Mouse (Mus musculus) erythroblast, adult 5-6 weeks (primary cell): ENCODE results near the gene Ppp3r1. TPM values are rescaled to one million over a fixed set of nuclear protein-coding genes. Genes with fewer than 3 reads are reported as not detected.
"Not testable (repeated sequence)": the region's sequence is repeated elsewhere in the genome, so short reads cannot be mapped to it uniquely, and the experiment has no call there.

Experiments used
- ATAC-seq: replicated peaks from 2 replicates; pipeline ENCODE4 v1.8.0; 2016; ENCODE audit warnings: moderate number of reproducible peaks, mild to moderate bottlenecking, moderate TSS enrichment, inconsistent platforms; ENCODE audit not compliant: poor library complexity, low FRiP score, severe bottlenecking
- total RNA-seq, 2 experiments: library from RNA; stranded (forward) in 1 of 2; stranded (reverse) in 1 of 2; fragments of 150-400 nt in 1 of 2; fragments of 200-764, 138-1000 nt in 1 of 2; gene quantifications; 2 replicates each; pipeline versions ENCODE4 v1.2.3 to v1.2.4; 2015 to 2017; ENCODE audit warnings: low replicate concordance in 2 of 2

The Ppp3r1 gene
- total RNA-seq, 2 experiments from 2014 or later, result 18.3 to 21.5 TPM

- no peak for ATAC-seq
Measured at GRCm38 (mm10) chr11:17192151-17192844, 33.2 kb downstream of the Ppp3r1 start.

DNA sequence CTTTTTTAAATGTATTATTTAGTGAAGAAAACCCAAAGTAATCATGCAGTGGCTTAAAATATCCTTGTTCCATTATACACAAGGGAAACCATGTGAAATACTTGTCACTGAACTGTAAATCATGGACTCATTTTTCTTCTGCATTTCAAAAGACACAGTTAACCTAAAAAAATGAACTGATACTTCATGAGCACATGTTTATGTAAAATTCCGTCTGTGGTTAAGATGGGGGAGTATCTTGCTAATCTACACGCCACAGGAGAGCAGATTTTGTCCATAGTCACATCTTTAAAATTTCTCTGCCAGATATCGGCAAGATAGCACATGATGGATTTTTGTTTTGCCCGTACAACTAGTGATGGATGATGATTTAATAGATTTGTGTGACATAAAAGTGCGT, 40.1 kb downstream of the Ppp3r1 start:
- ATAC-seq, result no peak

- ATAC-seq, result no peak
Measured at GRCm38 (mm10) chr11:17199840-17200501, 40.9 kb downstream of the Ppp3r1 start.

GRCm38 (mm10) chr11:17200936-17201335, 41.9 kb downstream of the Ppp3r1 start:
- no peak for ATAC-seq

DNA sequence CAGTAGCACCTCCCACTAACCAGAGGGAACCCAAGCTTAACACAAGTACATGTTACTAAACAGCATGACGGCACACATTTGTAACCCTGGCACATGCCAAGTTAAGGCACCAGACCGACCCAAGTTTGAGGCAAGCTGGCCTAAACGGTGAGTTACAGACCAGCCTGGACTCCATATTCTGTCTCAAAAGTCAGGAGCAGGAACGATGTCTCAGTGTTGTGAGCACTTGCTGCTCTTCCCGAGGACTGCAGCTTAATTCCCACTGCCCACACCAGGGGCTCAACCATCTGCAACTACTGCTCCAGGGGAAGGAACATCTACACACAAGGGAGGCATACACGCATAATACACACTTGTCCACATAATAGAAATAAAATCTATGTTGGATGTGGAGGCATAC, 43.4 kb downstream of the Ppp3r1 start:
- no peak for ATAC-seq

GRCm38 (mm10) chr11:17211258-17212140, 52.4 kb downstream of the Ppp3r1 start, which contains the start of gene Pno1:
Gene Pno1 (minus strand): TSS chr11:17211568.
- peak; percentile 96 for ATAC-seq

GRCm38 (mm10) chr11:17212141-17212495, 53.1 kb downstream of the Ppp3r1 start:
- no peak for ATAC-seq

DNA sequence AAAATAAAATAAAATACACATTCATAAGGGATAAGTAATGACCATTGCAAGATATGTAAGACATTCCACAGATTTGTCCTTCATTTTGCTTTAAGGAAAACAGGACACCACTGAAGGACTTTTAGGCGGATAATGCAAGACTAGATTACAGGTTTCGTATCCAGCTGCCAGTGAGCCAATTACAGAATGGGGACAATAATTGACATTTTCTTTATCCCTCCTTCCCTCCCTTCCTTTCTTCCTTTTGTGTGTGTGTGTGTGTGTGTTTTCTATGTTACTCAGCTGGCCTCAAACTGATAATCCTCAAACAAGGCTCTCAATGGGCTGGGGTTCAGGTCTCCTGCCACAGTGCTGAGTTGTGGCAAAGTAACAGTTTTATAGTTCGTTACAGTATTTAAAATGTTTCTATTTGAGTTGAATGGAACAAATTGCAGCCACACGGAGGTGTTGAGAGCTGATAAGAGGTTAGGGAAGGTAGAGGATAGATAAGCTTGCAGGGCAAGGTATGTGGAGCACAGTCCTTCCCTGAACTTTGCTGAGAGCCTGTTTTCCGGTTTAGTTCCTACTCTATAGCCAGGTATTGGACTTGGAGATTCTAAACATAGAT, 53.9 kb downstream of the Ppp3r1 start:
- ATAC-seq, result 0 out of 2 replicates have a peak, but pooled peaks have one; percentile 24

GRCm38 (mm10) chr11:17215475-17215874, 56.4 kb downstream of the Ppp3r1 start:
- no peak for ATAC-seq

GRCm38 (mm10) chr11:17221126-17221525, 62.1 kb downstream of the Ppp3r1 start:
- no peak for ATAC-seq

- ATAC-seq, result no peak
Measured at GRCm38 (mm10) chr11:17232792-17233191, 73.7 kb downstream of the Ppp3r1 start.

DNA sequence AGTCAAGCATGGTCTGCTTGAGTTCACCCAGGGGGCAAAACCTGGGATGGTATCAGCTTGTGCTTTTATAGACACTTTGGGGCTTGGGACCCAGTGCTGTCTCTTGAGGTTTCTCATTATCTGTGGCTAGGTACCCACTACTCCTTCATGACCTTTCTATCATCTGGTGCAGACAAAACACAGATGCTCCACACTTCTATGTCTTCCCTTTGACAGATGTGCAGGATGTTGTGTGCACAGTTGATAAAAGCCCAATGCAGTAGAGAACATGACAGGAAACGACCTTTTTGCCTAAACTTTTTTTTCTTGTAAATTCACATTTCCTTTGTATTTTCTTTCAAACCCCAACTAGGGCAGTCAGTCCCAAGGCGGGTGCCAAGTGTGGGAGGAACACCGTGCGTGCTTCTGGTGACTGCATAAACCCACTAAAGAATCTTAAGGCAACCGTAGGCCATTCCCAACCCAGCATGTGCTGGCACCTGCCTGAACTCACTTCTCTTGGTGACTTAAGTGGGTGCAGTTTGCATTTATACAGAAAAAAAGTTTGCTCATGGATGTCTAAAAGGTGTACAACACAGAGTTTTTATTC, 77.5 kb downstream of the Ppp3r1 start:
- ATAC-seq, result no peak

DNA sequence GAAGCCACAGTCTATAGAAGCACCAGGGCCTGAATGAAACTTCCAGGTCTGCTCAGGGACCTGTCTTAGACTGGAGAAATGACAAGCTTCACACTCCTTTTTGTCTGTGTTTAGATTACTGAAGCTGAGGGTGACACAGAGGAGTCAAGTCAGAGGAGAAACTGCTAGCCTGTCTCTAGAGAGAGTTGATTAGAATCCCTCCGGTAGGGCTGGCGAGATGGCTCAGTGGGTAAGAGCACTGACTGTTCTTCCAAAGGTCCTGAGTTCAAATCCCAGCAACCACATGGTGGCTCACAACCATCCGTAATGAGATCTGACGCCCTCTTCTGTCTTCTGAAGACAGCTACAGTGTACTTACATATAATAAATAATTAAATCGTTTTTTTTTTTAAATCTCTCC, 79.5 kb downstream of the Ppp3r1 start:
- ATAC-seq, result not testable (repeated sequence)

DNA sequence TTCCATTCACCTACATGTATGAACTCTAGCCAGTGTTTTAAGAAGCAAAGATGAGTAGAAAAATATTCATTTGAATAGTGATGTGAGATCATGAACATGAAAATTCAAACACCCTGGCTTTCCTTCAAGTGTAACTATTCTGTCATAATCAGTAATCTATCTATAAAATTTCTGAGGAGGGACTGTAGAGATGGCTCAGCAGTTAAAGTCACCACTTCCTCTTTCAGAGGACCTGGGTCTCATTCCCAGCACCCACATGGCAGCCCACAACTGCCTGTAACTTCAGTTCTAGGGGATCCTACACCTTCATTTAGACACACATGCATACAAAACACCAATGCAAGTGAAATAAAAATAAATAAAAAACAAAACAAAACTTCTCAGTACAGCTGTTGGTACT, 89.7 kb downstream of the Ppp3r1 start:
- ATAC-seq, result no peak

Other genes starting within 250 kb of the Ppp3r1 start
- 2.3 and 14.6 TPM in 2 replicates for gene Fbxo48, start 207.9 kb upstream of the Ppp3r1 start, total RNA-seq (2015; ENCODE audit: low replicate concordance)
- 9.0 and 11.3 TPM in 2 replicates for gene Fbxo48, start 207.9 kb upstream of the Ppp3r1 start, total RNA-seq (2017; ENCODE audit: low replicate concordance)
- not detected in 2 replicates for gene Cnrip1, start 107.7 kb upstream of the Ppp3r1 start, total RNA-seq (2015; ENCODE audit: low replicate concordance)
- 1.1 TPM in 1 of 2 replicates, not detected in the other for gene Cnrip1, start 107.7 kb upstream of the Ppp3r1 start, total RNA-seq (2017; ENCODE audit: low replicate concordance)
- gene Plek, start 106.9 kb upstream of the Ppp3r1 start, total RNA-seq (2015; ENCODE audit: low replicate concordance), result 25.0 and 27.8 TPM in 2 replicates
- gene Plek, start 106.9 kb upstream of the Ppp3r1 start, total RNA-seq (2017; ENCODE audit: low replicate concordance), result 27.0 and 28.0 TPM in 2 replicates
- gene Wdr92, start 22.8 kb downstream of the Ppp3r1 start, total RNA-seq (2015; ENCODE audit: low replicate concordance), result 3.3 and 7.1 TPM in 2 replicates
- gene Wdr92, start 22.8 kb downstream of the Ppp3r1 start, total RNA-seq (2017; ENCODE audit: low replicate concordance), result 7.8 and 14.5 TPM in 2 replicates
- 8.5 and 15.0 TPM in 2 replicates for gene Pno1, start 52.3 kb downstream of the Ppp3r1 start, total RNA-seq (2015; ENCODE audit: low replicate concordance)
- 9.5 and 12.3 TPM in 2 replicates for gene Pno1, start 52.3 kb downstream of the Ppp3r1 start, total RNA-seq (2017; ENCODE audit: low replicate concordance)
- gene C1d, start 98.3 kb downstream of the Ppp3r1 start, total RNA-seq (2015; ENCODE audit: low replicate concordance), result 16.3 and 21.3 TPM in 2 replicates
- 12.4 and 28.2 TPM in 2 replicates for gene C1d, start 98.3 kb downstream of the Ppp3r1 start, total RNA-seq (2017; ENCODE audit: low replicate concordance)